Mouse (Mus musculus): Measurements from ENCODE around the gene Ttll11. TPM values are rescaled to one million over a fixed set of nuclear protein-coding genes. Genes with fewer than 3 reads are reported as not detected.
A peak's percentile ranks its signal among the peaks of the same experiment; 100 is the strongest.

Ttll11 gene
- 0.36 and 0.45 TPM in 2 replicates for polyA plus RNA-seq (2014; fragmentation: Nextera tagmentation; extraction: Ambion mirVana)

DNA sequence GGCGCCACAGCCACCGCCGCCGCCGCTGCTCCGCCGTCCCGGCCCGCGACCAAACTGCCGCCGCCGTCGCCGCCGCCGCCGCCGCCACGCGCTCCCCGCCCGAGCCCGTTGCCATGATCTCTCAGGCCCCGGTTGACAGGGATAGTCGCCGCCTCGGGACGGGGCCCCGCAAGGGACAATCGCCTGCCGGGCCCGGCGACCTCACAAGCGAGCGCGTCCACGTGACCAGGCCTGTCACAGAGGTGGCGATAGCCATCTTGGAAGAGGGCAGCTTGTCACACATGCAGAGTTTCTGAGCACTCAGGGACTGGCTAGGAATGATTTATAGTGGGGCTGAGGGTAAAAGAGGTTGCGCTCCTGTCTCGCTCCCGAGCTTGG lies at the start of gene Ttll11:
Gene Ttll11 (minus strand): TSS at position 270 of the 378 bp plus-strand sequence.
- Histone ChIP-seq H3K36me3 (ENCODE audit: control insufficient read depth, insufficient read depth, low read length) (no peaks in the 10 kb centered on the region), H3K9ac (ENCODE audit: low read depth, low read length) (peak within 1 kb of the TSS; percentile 85), H3K4me1 (replicated peaks; ENCODE audit: control insufficient read depth, insufficient read depth, low read length) (peaks cover 15% of the 10 kb centered on the region), H3K27ac (ENCODE audit: low read depth, low read length) (no peak within 1 kb of the TSS), H3K27me3 (replicated peaks; ENCODE audit: control insufficient read depth, insufficient read depth, low read length) (peaks cover 10% of the 10 kb centered on the region; the same call in 1 of the 2 replicates), H3K4me3 (ENCODE audit: low read depth, low read length) (peak within 1 kb of the TSS; percentile 77), H3K4me2 (peak within 1 kb of the TSS; percentile 92), H3K9me3 (ENCODE audit: control insufficient read depth, low read length) (no peaks in the 10 kb centered on the region)
- WGBS = under 1% methylated on average over 42 of the region's 42 CpGs
- ATAC-seq (replicated peaks; ENCODE audit: low FRiP score) = peak; percentile 89
- DNase-seq (ENCODE audit: low spot score) = peak; percentile 86

GRCm38 (mm10) chr2:36023291-36023690 lies 43.6 kb upstream of the Ttll11 start:
- DNase-seq (ENCODE audit: low spot score) = no peak
- no peaks in the 10 kb centered on the region for H3K36me3 ChIP-seq (ENCODE audit: control insufficient read depth, insufficient read depth, low read length)
- WGBS = 56% methylated on average over 3 of the region's 3 CpGs
- H3K27ac ChIP-seq (ENCODE audit: low read depth, low read length) = no peak overlapping the region
- no peak overlapping the region for H3K9ac ChIP-seq (ENCODE audit: low read depth, low read length)
- ATAC-seq (replicated peaks; ENCODE audit: low FRiP score) = no peak
- H3K9me3 ChIP-seq (ENCODE audit: control insufficient read depth, low read length) = no peaks in the 10 kb centered on the region
- H3K4me2 ChIP-seq = no peak overlapping the region
- H3K4me3 ChIP-seq (ENCODE audit: low read depth, low read length) = no peak overlapping the region
- H3K4me1 ChIP-seq (replicated peaks; ENCODE audit: control insufficient read depth, insufficient read depth, low read length) = no peaks in the 10 kb centered on the region
- H3K27me3 ChIP-seq (replicated peaks; ENCODE audit: control insufficient read depth, insufficient read depth, low read length) = peaks cover 6% of the 10 kb centered on the region; the same call in 1 of the 2 replicates

- no peaks in the 10 kb centered on the region for H3K9me3 ChIP-seq (ENCODE audit: control insufficient read depth, low read length)
- ATAC-seq (replicated peaks; ENCODE audit: low FRiP score) (no peak), DNase-seq (ENCODE audit: low spot score) (peak; percentile 64)
- no peak overlapping the region for H3K27ac ChIP-seq (ENCODE audit: low read depth, low read length)
- no peaks in the 10 kb centered on the region for H3K36me3 ChIP-seq (ENCODE audit: control insufficient read depth, insufficient read depth, low read length)
- 16% methylated on average over 32 of the region's 32 CpGs for WGBS
- H3K27me3 ChIP-seq (replicated peaks; ENCODE audit: control insufficient read depth, insufficient read depth, low read length) = peaks cover 6% of the 10 kb centered on the region; the same call in 1 of the 2 replicates
- H3K4me2 ChIP-seq = peak overlapping the region; percentile 54
- H3K9ac ChIP-seq (ENCODE audit: low read depth, low read length) = no peak overlapping the region
- no peak overlapping the region for H3K4me3 ChIP-seq (ENCODE audit: low read depth, low read length)
- H3K4me1 ChIP-seq (replicated peaks; ENCODE audit: control insufficient read depth, insufficient read depth, low read length) = no peaks in the 10 kb centered on the region
These were observed 41.9 kb upstream of the Ttll11 start for GRCm38 (mm10) chr2:36021385-36022159.

GRCm38 (mm10) chr2:36013010-36013409 lies 33.3 kb upstream of the Ttll11 start:
- no peak overlapping the region for H3K4me3 ChIP-seq (ENCODE audit: low read depth, low read length)
- no peak overlapping the region for H3K27ac ChIP-seq (ENCODE audit: low read depth, low read length)
- H3K9ac ChIP-seq (ENCODE audit: low read depth, low read length) = no peak overlapping the region
- ATAC-seq (replicated peaks; ENCODE audit: low FRiP score) (no peak), DNase-seq (ENCODE audit: low spot score) (no peak)
- no peaks in the 10 kb centered on the region for H3K9me3 ChIP-seq (ENCODE audit: control insufficient read depth, low read length)
- H3K36me3 ChIP-seq (ENCODE audit: control insufficient read depth, insufficient read depth, low read length) = no peaks in the 10 kb centered on the region
- 47% methylated on average over 12 of the region's 12 CpGs for WGBS
- peaks cover 32% of the 10 kb centered on the region for H3K27me3 ChIP-seq (replicated peaks; ENCODE audit: control insufficient read depth, insufficient read depth, low read length)
- H3K4me1 ChIP-seq (replicated peaks; ENCODE audit: control insufficient read depth, insufficient read depth, low read length) = no peaks in the 10 kb centered on the region
- H3K4me2 ChIP-seq = no peak overlapping the region

DNA sequence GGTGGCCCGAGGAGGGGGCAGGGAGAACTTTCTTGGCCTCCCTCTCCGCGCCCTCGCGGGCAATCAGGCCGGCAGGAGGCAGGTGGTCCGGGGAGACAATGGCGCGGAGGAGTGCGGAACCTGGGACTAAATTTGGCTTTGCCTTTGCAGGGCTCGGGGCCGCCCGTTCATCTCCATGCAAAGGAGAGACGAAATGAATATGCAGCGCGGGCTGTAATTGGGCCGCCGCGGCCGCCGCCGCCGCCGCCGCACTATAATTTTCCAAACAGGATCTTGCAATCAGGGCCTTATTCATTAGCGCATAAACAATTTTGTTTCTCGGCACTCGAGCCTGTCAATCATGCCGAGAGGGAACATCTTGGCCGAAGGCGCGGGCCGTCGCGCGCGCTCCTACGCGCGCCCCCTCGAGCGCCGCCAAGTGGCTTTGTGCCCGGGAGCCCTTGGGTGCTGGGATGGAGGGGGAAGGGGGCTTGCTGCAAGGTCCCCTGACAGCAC lies 31.7 kb upstream of the Ttll11 start:
- H3K27ac ChIP-seq (ENCODE audit: low read depth, low read length) = no peak overlapping the region
- H3K36me3 ChIP-seq (ENCODE audit: control insufficient read depth, insufficient read depth, low read length) = no peaks in the 10 kb centered on the region
- 1% methylated on average over 44 of the region's 44 CpGs for WGBS
- peak overlapping the region; percentile 65 for H3K4me2 ChIP-seq
- peaks cover 32% of the 10 kb centered on the region for H3K27me3 ChIP-seq (replicated peaks; ENCODE audit: control insufficient read depth, insufficient read depth, low read length)
- peak overlapping the region; percentile 44 for H3K4me3 ChIP-seq (ENCODE audit: low read depth, low read length)
- no peak for ATAC-seq (replicated peaks; ENCODE audit: low FRiP score)
- DNase-seq (ENCODE audit: low spot score) = peak; percentile 46
- no peak overlapping the region for H3K9ac ChIP-seq (ENCODE audit: low read depth, low read length)
- no peaks in the 10 kb centered on the region for H3K4me1 ChIP-seq (replicated peaks; ENCODE audit: control insufficient read depth, insufficient read depth, low read length)
- H3K9me3 ChIP-seq (ENCODE audit: control insufficient read depth, low read length) = no peaks in the 10 kb centered on the region

DNA sequence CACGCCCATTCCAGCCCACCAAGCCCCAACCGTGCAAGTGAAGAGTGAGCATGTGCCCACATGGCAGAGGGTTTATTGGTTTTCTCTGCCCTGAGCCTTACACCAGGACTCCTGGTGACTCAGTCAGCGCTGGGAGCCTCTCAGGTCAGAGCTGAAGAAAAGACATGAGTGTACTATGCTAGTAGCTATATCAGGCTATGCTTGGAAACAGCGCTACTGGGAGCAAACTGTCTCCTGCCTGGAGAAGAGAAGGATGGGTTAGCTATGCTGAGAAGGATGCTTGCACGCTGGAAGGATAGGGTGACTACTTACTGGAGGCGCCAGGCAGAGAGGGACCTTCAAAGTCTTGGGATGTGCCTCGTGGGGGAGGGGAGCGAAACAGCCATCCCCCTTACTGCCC lies 30.9 kb upstream of the Ttll11 start:
- peak overlapping the region; percentile 65; the same call in 1 of the 2 replicates for H3K4me2 ChIP-seq
- WGBS = 50% methylated on average over 8 of the region's 8 CpGs
- no peak overlapping the region for H3K9ac ChIP-seq (ENCODE audit: low read depth, low read length)
- no peak overlapping the region for H3K4me3 ChIP-seq (ENCODE audit: low read depth, low read length)
- no peaks in the 10 kb centered on the region for H3K4me1 ChIP-seq (replicated peaks; ENCODE audit: control insufficient read depth, insufficient read depth, low read length)
- ATAC-seq (replicated peaks; ENCODE audit: low FRiP score) = no peak
- H3K9me3 ChIP-seq (ENCODE audit: control insufficient read depth, low read length) = no peaks in the 10 kb centered on the region
- no peak for DNase-seq (ENCODE audit: low spot score)
- no peaks in the 10 kb centered on the region for H3K36me3 ChIP-seq (ENCODE audit: control insufficient read depth, insufficient read depth, low read length)
- H3K27ac ChIP-seq (ENCODE audit: low read depth, low read length) = no peak overlapping the region
- peaks cover 32% of the 10 kb centered on the region for H3K27me3 ChIP-seq (replicated peaks; ENCODE audit: control insufficient read depth, insufficient read depth, low read length)

GRCm38 (mm10) chr2:36009386-36009785 lies 29.7 kb upstream of the Ttll11 start:
- WGBS = 24% methylated on average over 4 of the region's 4 CpGs

DNA sequence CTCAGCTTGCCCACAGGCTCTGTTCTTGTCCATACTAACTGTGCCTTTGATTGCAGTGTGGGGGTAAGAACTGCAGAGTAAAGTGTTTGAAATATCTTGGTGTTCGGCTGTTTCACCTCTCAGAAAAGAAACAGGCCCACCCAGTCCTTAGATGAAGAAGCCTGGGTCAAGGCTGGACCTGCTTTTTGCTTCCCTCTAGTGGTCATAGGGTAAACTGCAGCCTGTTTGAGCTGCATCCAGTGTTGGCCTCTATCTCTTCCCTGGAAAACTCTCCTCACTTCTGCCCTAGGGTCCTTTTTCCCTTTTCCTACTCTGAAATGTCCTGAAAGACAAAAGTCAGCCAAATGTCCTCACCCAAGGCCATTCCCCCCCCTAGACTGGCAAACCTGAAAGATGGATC lies 28.4 kb upstream of the Ttll11 start:
- Histone ChIP-seq H3K4me3 (ENCODE audit: low read depth, low read length) (no peak overlapping the region), H3K27ac (ENCODE audit: low read depth, low read length) (no peak overlapping the region), H3K9me3 (ENCODE audit: control insufficient read depth, low read length) (no peaks in the 10 kb centered on the region), H3K4me1 (replicated peaks; ENCODE audit: control insufficient read depth, insufficient read depth, low read length) (no peaks in the 10 kb centered on the region), H3K27me3 (replicated peaks; ENCODE audit: control insufficient read depth, insufficient read depth, low read length) (peaks cover 34% of the 10 kb centered on the region), H3K9ac (ENCODE audit: low read depth, low read length) (no peak overlapping the region), H3K4me2 (no peak overlapping the region), H3K36me3 (ENCODE audit: control insufficient read depth, insufficient read depth, low read length) (no peaks in the 10 kb centered on the region)
- ATAC-seq (replicated peaks; ENCODE audit: low FRiP score) (no peak), DNase-seq (ENCODE audit: low spot score) (no peak)
- 23% methylated on average over 1 of the region's 1 CpGs for WGBS

More at GRCm38 (mm10) chr2:36009386-36009785, 29.7 kb upstream of the Ttll11 start:
- no peaks in the 10 kb centered on the region for H3K36me3 ChIP-seq (ENCODE audit: control insufficient read depth, insufficient read depth, low read length)
- no peak overlapping the region for H3K27ac ChIP-seq (ENCODE audit: low read depth, low read length)
- H3K4me1 ChIP-seq (replicated peaks; ENCODE audit: control insufficient read depth, insufficient read depth, low read length) = no peaks in the 10 kb centered on the region
- DNase-seq (ENCODE audit: low spot score) (peak; percentile 51), ATAC-seq (replicated peaks; ENCODE audit: low FRiP score) (no peak)
- peaks cover 34% of the 10 kb centered on the region for H3K27me3 ChIP-seq (replicated peaks; ENCODE audit: control insufficient read depth, insufficient read depth, low read length)
- H3K9ac ChIP-seq (ENCODE audit: low read depth, low read length) = no peak overlapping the region
- H3K9me3 ChIP-seq (ENCODE audit: control insufficient read depth, low read length) = no peaks in the 10 kb centered on the region
- no peak overlapping the region for H3K4me3 ChIP-seq (ENCODE audit: low read depth, low read length)
- no peak overlapping the region for H3K4me2 ChIP-seq

- no peak overlapping the region for H3K4me3 ChIP-seq (ENCODE audit: low read depth, low read length)
- H3K9ac ChIP-seq (ENCODE audit: low read depth, low read length) = no peak overlapping the region
- H3K36me3 ChIP-seq (ENCODE audit: control insufficient read depth, insufficient read depth, low read length) = no peaks in the 10 kb centered on the region
- H3K27me3 ChIP-seq (replicated peaks; ENCODE audit: control insufficient read depth, insufficient read depth, low read length) = 0 out of 2 replicates have a peak, but pooled peaks cover 2% of the 10 kb centered on the region
- H3K4me2 ChIP-seq = no peak overlapping the region
- no peaks in the 10 kb centered on the region for H3K9me3 ChIP-seq (ENCODE audit: control insufficient read depth, low read length)
- no peak overlapping the region for H3K27ac ChIP-seq (ENCODE audit: low read depth, low read length)
- 49% methylated on average over 6 of the region's 6 CpGs for WGBS
- ATAC-seq (replicated peaks; ENCODE audit: low FRiP score) = no peak
- no peaks in the 10 kb centered on the region for H3K4me1 ChIP-seq (replicated peaks; ENCODE audit: control insufficient read depth, insufficient read depth, low read length)
- DNase-seq (ENCODE audit: low spot score) = no peak
These were observed 22.5 kb upstream of the Ttll11 start for GRCm38 (mm10) chr2:36002188-36002587.
